Mouse (Mus musculus): ENCODE data around the gene Gcc1.

Gene Gcc1

DNA sequence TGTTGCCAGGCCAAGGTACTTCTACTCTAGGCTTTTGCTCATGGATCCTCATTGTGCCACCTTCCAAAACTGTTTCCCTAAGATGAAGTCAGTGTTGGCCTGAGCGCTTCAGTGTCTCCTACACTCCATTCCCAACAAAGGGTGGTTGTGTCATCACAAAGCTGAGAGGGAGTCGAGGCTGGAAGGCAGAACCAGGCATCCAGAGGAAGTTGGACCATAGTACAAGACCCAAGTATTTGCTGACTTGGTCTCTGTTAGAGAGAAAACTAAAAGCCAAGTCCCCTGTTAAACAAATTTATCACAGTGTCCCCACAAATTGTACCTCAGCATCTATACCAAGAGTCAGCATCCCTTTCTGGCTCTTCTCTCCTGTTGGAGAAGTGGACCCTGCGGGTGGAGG lies at the start of gene Gcc1:
Gene Gcc1, minus strand, starts transcription at position 101 of the 400 bp plus-strand sequence.
- in situ Hi-C loops (cut with MboI; ENCODE audit: unreplicated experiment in 2 of 2) = loop anchor here in 1 of 2 experiments (5.0 kb wide), 1 partner anchor 49 kb away; the partner anchor contains the start of gene Snd1

DNA sequence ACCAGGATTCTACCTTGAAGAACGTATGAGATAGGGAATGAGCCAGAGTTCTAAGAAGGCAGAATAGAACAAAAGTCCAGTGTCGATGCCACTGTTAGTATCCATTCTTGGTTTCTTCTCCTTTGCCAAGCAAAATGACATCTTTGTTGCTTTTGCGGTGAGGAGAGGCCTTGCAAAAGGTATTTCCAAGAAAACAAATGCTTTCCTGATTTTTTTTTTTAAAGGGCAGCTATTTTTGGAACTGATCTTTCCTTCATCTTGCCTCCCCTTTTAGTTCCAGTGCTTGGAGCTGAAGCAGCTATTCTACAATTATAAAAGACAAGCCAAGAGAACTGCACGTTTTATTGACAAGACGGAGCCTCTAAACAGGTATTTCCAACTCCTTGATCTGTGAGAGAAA lies 46.6 kb upstream of the Gcc1 start, which contains the start of gene Snd1:
Gene Snd1, plus strand, starts transcription at position 301 of the 400 bp plus-strand sequence.
- in situ Hi-C loops (cut with MboI; ENCODE audit: unreplicated experiment in 2 of 2) = loop anchor here (5.0 to 25.0 kb wide), 3 partner anchors 48 to 218 kb away; partner anchors contain the start of genes Fscn3 (in 1 of the 2) and Gcc1 (in 1 of the 2)

DNA sequence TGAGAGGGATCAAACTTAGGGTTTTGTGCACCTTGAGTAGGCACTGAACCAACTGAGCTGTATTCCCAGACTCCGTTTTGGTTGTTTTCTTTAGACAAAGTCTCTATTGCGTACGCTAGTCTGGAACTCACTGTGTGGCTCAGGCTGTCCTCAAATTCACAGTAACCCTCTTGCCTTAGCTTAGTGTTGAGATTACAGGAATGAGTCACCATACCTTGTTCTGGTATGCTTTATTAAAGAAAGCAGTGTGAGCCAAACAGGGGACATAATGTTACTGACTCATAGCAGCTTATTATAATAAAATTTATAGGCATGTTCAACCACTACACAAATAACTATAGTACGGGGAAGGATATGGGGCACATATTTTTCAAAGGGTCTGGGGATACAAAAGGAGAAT lies 46.0 kb upstream of the Gcc1 start:
- in situ Hi-C loops (cut with MboI; ENCODE audit: unreplicated experiment in 2 of 2) = no loop called here

DNA sequence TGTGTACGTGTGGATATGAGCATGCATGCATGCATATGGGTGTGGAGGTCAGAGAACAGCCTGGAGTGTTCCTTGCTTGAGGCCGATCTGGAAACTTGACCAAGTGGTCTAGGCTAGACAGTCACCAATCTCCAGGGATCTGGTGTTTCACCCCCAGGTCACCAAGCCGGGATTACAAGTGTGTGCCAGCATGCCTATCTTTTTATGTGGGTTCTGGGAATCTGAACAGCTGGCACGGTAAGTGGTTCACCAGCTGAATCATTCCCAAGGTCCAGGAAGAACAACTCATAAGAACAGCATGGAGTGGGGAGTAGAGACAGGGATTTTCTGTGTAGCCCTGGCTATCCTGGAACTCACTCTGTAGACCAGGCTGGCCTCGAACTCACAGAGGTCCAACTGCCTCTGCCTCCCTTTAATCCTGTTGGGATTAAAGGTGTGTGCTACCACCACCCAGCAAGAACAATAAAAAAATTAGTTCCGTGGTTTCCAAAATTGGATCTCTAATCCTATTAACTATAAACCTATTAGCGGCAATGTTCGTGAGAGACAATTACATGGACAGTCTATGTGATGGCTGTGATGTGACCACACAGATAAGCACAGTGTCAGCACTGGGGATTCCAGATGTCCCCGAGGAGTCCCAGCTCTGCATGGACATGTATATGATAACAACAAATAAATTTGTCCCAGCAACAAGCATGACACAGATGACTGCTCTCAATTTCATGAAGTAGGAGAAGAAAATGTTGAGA lies 43.3 kb upstream of the Gcc1 start:
- in situ Hi-C loops (cut with MboI; ENCODE audit: unreplicated experiment in 2 of 2) = no loop called here

DNA sequence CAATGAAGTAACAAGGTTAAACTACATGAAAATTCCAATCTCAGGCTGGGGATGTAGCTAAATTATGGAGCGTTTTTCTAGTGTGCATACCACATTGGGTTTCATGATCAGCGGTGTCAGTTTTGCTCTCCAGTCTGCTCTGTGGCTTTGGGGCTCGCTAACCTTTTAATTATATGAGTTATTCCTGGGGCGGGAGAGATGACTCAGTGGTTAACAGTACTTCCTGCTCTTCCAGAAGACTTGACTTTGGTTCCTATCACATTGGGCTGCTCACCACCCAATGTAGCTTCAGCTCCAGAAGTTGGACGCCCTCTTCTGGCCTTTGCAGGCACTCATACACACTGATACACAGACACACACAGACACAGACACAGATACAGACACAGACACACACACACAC lies 42.4 kb upstream of the Gcc1 start:
- in situ Hi-C loops (cut with MboI; ENCODE audit: unreplicated experiment in 2 of 2) = no loop called here

DNA sequence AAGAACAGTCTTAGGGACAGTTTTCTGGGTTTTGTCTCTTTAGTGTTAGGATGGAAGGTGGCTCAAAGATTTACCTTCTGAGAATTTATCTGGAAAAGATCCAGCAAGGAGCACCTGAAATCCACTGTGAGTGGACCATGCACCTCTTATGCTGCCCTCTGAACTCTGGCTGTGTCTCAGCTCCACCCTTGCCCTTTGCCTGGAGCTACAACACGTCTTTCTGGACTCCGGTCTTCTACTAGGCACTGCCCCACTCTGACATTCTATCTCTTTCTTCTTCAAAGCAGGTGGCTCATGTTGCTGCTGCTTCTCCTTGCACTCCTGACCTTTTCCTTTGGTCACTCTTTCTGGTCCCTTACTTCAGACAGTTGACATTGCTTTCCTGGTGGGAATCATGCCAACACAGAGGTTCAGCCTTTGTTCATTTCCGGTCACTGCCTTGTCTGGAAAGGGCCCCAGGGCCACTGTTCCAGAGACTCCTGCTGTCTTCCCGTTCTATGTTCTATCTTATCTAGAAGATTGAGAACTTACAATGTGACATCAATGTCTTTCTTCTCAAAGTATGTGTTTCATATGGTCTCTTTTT lies 41.9 kb upstream of the Gcc1 start:
- in situ Hi-C loops (cut with MboI; ENCODE audit: unreplicated experiment in 2 of 2) = no loop called here

DNA sequence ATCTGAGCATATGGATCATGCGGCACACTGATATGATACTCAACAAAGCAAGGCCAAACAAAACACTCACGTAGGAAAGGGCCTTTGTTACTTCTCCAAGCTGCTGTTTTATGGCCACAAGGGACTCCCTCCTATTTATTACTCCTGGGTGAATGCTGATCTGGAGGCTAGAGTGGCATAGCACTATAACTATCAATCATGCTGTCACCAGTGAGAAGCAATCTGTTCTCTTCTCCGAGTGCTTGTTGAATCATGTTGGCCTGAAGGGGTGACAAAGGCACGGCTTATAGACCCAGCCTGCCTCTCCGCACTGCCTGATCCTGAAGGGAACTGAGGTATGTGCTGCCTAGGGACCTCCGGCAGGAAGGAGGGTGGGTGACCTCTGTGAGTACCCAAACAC lies 36.4 kb upstream of the Gcc1 start:
- in situ Hi-C loops (cut with MboI; ENCODE audit: unreplicated experiment in 2 of 2) = no loop called here

DNA sequence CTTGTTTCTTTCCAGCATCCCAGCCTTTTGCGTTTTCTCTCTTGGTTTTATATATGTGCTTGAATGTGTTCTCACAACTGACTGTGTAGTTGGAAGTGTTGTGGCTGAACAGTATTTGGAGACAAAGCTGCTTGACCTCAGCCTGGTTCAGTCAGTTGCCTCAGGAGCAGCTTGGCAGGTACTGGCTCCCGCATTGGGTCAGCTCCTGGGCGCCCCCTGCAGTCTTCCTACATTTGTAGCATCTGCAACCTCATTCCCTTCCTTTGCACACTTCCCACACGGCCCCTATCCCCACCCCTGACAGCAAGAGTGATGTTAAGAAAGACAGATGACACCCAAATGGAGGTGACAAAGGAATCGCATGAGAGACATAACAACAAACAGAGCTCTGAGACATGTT lies 32.3 kb upstream of the Gcc1 start:
- in situ Hi-C loops (cut with MboI; ENCODE audit: unreplicated experiment in 2 of 2) = no loop called here

DNA sequence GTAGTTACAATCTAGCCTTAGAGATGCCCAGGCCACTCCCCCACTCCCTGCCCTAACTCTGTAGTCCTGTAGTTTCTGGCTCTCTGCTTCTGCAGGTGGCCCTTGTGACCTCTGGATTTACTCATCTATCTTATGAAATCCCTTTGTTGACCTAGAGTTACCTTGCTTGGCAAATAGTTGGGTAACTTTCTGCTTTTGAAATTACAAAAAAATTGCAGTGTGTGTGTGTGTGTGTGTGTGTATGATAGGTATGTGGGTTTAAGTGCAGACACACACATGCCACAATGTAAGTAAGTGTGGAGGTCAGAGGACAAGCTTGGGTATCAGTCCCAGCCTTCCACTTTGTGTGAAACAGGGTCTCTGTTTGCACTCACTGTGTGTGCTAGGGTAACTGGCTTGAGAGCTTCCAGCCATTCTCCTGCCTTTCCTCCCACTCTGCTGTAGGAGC lies 31.1 kb upstream of the Gcc1 start:
- in situ Hi-C loops (cut with MboI; ENCODE audit: unreplicated experiment in 2 of 2) = no loop called here

DNA sequence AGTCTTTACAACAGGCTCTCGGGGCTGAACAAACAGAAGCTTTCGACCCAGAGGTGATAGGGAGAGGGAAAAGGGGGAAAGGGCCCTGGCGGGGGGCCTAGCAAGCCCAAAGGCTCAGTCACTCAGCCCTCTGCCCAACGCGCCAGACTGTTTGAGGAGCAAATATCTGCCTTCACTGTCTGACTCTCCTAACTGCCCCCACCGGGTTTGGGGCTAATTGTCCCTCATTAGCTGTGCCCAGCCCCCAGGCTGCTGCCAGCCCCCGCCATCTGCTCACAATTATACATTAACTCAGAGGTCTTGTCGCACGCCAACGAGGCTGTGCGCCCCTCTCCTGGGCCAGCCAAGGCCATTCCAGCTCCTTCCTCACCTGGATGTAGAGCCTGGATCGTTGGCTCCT lies 22.8 kb upstream of the Gcc1 start:
- in situ Hi-C loops (cut with MboI; ENCODE audit: unreplicated experiment in 2 of 2) = no loop called here

DNA sequence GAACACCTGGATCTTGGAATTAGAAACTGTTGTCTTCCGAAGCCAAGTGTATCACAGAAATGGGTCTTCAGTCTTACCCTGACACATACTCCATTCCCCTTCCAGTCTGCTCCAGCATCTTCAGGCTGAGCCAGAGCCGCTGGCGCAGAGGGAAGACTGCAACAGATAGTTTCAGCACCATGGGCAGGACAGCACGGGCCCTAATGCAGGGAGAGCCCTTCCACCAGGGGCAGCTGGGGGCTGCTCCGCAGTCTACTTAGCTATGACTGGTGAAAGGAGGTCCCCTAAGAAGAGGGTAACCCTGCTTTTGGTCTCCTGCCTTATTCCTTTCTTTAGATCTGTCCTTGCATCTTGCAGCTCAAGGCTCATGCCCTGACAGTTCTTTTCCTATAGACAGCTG lies 22.3 kb upstream of the Gcc1 start:
- in situ Hi-C loops (cut with MboI; ENCODE audit: unreplicated experiment in 2 of 2) = no loop called here

DNA sequence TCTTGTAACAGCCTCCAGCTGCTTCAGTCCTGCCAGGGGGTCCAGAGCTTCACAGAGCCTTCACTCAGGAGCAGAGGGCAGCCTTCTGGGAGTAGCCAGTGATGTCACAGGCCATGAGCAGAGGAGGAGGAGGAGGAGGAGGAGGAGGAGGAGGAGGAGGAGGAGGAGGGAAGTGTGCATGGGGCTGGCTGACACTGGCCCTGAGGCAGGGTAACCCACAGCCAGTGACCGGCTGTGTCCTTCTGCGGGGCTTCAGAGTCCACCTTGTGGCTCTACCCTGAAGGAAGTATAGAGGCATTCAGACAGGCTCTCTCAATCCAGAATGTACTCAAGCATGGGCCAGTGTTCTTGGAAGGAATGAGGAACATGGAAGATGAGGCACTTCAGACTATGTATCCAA lies 21.1 kb upstream of the Gcc1 start, which contains the start of gene Pax4:
Gene Pax4, minus strand, starts transcription at position 101 of the 400 bp plus-strand sequence.
- in situ Hi-C loops (cut with MboI; ENCODE audit: unreplicated experiment in 2 of 2) = no loop called here

DNA sequence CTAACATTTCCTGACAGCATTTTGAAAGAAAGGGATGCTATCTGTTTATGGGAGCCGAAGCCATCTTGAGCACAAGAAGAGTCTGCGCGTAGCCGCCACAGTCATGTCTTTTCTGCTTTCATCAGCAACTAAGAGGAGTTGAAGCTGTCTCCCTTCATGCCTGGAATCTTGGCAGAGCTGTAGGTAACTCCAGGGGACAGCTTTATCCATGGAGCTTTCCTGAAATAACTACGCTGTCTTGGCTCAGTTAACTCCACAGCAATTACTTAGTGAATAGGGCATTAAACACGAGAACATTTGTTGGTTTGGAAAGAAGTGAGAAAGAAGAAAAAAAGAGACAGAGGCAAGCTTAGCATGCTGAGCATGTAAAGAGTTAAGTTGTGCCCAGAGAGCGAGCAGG lies 19.7 kb upstream of the Gcc1 start:
- in situ Hi-C loops (cut with MboI; ENCODE audit: unreplicated experiment in 2 of 2) = no loop called here

DNA sequence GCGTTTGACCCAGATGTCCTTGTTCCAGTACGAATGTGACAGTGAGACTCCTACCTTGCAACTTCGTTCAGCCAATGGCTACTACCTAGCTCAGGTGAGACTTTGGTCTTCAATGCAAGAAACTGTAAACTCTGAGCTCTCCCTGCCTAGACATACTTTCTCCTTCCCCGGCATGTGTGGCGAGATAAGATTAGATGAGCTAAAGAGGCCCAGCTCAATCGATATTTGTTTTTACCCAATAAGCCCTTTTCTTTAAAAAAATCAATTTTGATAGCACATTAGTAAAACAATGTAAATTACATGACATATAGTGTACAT lies 3.3 kb upstream of the Gcc1 start:
- in situ Hi-C loops (cut with MboI; ENCODE audit: unreplicated experiment in 2 of 2) = no loop called here

DNA sequence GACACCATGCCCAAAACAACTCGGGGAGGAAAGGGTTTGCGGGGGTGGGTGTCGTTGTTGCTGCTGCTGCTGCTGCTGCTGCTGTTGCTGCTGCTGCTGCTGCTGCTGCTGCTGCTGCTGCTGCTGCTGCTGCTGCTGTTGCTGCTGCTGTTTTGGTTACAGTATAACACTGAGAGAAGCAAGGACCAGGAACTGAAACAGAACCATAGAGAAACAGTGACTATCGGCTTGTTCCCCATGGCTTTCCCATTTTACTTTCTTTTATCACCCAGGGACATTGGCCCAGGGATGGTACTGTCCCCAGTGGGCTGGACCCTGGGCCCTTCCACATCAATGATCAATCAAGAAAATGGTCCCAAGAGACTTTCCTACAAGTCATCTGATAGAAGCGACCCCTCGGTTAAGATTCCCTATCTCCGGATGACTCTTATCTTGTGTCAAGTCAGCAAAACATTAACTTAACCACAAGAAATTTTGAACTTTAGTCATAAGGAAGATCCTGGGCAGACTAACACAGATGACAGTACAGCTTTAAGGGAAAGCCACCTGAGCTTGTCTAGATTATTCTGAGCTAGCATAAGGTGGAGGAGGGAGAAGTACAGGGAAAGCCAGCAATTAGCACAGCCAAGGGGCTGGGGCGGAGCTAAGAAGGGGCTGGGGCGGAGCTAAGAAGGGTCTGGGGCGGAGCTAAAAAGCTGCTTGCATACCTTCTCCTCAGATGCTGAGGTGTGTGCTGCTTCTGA lies 2.8 kb upstream of the Gcc1 start:
- in situ Hi-C loops (cut with MboI; ENCODE audit: unreplicated experiment in 2 of 2) = no loop called here

DNA sequence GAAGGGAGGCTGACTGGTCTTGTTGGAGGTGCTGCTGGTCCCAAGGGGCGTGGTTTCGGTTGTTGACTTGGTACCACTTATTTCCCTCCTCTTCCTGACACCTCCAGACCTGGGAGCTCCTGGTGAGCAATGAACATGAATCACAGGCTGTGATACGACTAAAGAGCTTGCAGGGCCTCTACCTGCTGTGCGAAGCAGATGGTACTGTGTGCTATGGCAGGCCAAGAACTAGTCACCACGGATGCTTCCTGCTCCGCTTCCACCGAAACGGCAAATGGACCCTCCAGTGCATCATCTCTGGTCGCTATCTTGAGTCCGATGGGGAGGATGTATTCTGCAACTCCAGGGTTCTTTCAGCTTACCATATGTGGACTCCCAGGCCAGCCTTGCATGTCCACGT lies 1.7 kb upstream of the Gcc1 start:
- in situ Hi-C loops (cut with MboI; ENCODE audit: unreplicated experiment in 2 of 2) = loop anchor here in 1 of 2 experiments (5.0 kb wide), 1 partner anchor 47 kb away; the partner anchor contains the start of gene Snd1

DNA sequence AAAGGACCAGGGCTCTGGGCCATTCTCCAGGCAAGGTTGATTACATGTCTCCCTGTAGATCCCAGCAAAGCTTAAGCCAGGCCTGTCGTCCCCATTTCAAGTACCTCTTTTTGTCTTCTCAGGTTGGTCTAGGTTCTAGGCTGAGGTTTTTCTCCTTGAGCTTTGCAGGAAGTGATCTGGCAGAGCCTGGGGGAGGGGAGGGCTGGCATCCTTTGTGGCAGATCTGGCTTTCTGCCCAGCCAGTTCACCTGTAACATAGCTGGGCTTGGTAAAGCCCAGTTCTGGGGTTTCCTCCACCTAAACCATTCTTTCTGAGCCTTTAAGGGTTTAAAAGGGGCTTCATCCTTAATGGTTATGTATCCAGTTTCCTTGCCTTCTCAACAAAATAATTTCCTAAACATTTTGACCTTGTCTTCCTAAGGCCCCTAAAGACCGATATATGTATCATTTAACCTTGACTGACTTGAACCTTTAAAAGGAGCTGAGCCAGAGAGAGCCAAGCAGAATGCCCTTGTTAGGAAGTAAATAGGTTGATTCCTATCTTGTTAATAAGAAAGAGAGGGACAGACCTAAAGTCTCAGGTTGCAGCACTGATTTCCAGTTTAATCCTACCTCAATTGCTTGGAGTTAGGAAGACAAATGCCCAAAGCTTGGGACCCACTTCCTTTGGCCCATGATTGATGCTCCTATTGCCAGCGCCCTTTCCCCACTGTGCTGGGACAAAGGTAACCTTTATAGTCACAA lies 922 bp downstream of the Gcc1 start, which contains the start of gene Fscn3:
Gene Fscn3, plus strand, starts transcription at position 694 of the 744 bp plus-strand sequence.
- in situ Hi-C loops (cut with MboI; ENCODE audit: unreplicated experiment in 2 of 2) = loop anchor here in 1 of 2 experiments (5.0 kb wide), 1 partner anchor 50 kb away; the partner anchor contains the start of gene Snd1

DNA sequence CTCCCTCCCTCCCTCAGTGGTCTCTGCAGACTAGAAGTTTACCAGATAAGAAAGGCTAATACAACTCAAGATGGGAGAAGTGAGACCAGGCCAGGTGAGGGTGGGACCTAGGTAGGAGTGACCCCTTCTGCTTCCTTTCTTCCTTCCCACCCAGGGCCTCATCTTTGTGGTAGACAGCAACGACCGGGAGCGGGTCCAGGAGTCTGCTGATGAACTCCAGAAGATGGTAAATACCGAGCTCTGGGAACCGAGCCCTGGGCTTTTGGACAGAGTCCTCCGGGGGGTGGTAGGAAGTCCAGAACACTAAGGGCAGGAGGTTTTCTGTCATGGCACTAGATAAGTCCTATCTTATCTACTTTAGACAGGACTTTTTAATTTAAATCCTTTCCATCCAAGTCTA lies 3.2 kb downstream of the Gcc1 start:
- in situ Hi-C loops (cut with MboI; ENCODE audit: unreplicated experiment in 2 of 2) = loop anchor here in 1 of 2 experiments (5.0 kb wide), 1 partner anchor 52 kb away; the partner anchor contains the start of gene Snd1

DNA sequence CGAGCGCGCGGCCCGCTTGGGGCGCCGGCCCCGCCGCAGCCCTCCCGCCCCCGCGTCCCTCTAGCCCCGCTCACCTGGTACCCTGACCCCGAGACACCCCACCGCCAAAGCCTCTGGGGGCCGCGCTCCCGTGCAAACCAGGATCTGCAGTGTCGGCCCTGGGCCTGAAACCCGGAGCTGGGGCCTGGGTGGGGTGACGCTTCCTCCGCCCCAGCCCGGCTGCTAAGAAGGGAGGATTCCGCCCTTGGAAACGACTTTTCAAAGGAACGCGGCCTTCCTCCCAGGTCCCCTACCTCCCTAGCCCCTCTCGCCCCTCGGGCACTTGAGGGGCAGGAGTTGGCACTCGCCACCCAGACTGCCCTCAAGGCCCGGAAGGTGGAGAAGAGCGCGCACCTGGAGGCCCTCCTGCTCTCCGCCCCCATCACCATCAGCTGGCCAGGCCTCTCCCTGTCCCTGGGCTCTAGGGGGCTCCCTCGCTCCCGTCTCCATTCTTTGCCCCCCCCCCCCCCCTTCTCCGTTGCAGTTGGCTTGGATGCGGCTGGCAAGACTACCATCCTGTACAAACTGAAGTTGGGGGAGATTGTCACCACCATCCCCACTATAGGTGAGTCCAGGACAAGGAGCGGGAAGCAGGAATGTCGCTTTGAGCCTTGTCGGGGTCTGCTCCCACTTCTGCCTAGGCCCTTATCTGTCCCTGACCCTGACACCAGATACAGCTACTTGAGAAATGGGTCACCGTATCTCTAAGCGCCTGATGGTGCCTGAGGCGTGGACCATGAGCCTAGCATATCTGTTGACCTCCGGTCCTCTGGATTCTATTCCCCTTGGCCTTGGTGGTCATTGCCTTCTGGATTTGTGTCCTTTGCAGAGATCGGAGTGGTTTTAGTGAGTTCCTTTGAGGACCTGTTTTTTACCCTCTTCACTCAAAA lies 4.2 kb downstream of the Gcc1 start:
- in situ Hi-C loops (cut with MboI; ENCODE audit: unreplicated experiment in 2 of 2) = loop anchor here in 1 of 2 experiments (5.0 kb wide), 2 partner anchors 103 to 473 kb away; no protein-coding TSS in a partner anchor
